Mouse (Mus musculus): ENCODE results near the gene Anapc11.
A peak's percentile ranks its signal among the peaks of the same experiment; 100 is the strongest.

Anapc11 gene

DNA sequence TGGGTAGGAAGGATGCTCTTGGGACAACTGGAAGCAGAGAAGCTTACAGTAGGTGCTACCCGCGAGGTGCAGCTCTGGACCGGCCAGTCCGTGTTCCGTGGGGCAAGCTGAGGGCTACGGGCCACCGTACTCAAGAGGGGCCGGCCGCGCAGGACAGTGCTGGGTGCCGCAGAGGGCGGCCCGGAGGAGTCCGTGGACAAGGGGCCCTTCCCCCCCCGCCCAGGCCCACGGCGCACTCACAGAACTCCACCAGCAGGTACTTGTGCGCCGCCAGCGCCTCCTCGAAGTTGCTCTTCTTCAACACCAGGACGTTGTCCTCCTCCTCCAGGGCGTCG, 25.8 kb upstream of the Anapc11 start:
- Histone ChIP-seq H3K4me3 (replicated peaks; ENCODE audit: low read length) (peak overlapping the region; percentile 99), H3K27me3 (ENCODE audit: insufficient read depth, low read length) (no peaks in the 10 kb centered on the region), H3K36me3 (ENCODE audit: insufficient read depth, low read length) (peaks cover 60% of the 10 kb centered on the region), H3K9me3 (ENCODE audit: low read length) (no peaks in the 10 kb centered on the region), H3K4me1 (replicated peaks; ENCODE audit: low read depth, low read length) (peaks cover 48% of the 10 kb centered on the region)
- TF ChIP-seq CTCF (conservative IDR thresholded peaks at IDR 0.05; ENCODE audit: low read length) (no peak), POU5F1 (IDR thresholded peaks at IDR 0.05; ENCODE audit: borderline replicate concordance, low read length) (no peak), NANOG (IDR thresholded peaks at IDR 0.05; ENCODE audit: borderline replicate concordance, low read length) (no peak)

DNA sequence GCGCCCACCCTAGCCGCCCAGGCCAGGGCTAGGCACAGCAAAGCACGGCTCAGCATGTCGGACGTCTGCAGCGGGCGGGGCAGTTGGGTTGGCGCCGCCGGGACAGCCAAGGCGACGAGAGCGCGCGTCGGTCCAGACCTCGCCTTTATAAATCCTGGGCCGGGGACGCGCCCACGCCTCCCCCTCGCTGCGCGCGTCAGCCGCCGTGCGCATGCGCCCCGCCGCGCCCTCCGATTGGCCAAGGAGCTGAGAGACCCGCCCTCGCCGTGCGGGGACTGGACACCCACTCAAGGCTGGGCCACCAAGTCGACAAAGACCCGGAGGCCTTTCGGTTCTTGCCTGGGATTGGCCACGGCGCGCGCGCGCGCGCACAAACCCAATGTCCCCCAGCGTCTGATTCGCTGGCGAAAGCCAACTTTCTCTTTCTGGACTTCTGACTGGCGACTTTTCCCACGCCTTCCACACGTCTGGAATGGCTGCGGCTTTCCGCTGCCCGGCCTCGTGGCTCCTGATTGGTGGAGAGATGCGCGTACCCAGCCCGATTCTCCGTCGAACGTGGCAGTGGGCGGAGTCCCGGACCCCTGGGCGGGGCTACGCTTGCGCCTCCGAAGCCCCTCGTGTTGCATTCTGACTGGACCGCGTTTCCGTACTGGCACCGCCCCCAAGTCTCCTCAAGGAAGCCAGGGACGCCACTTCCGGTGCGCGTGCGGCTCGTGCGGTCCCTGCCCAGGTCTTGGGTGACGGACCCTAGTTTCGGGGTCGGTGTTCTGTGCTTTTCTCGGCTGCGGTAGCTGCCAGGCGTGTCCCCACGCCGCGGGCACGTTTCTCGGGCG, 25.3 kb upstream of the Anapc11 start, which contains the start of gene P4hb:
P4hb (minus strand) TSS at position 502 of the 833 bp plus-strand sequence.
- peaks cover 54% of the 10 kb centered on the region for H3K4me1 ChIP-seq (replicated peaks; ENCODE audit: low read depth, low read length)
- peak within 1 kb of the TSS; percentile 99 for H3K4me3 ChIP-seq (replicated peaks; ENCODE audit: low read length)
- H3K9me3 ChIP-seq (ENCODE audit: low read length): no peaks in the 10 kb centered on the region
- H3K27me3 ChIP-seq (ENCODE audit: insufficient read depth, low read length): no peaks in the 10 kb centered on the region
- H3K36me3 ChIP-seq (ENCODE audit: insufficient read depth, low read length): peaks cover 60% of the 10 kb centered on the region
- TF ChIP-seq NANOG (IDR thresholded peaks at IDR 0.05; ENCODE audit: borderline replicate concordance, low read length) (no peak), CTCF (conservative IDR thresholded peaks at IDR 0.05; ENCODE audit: low read length) (no peak), POU5F1 (IDR thresholded peaks at IDR 0.05; ENCODE audit: borderline replicate concordance, low read length) (no peak)

- Histone ChIP-seq H3K4me1 (replicated peaks; ENCODE audit: low read depth, low read length) (peaks cover 61% of the 10 kb centered on the region), H3K36me3 (ENCODE audit: insufficient read depth, low read length) (peaks cover 60% of the 10 kb centered on the region), H3K9me3 (ENCODE audit: low read length) (no peaks in the 10 kb centered on the region), H3K4me3 (replicated peaks; ENCODE audit: low read length) (peak overlapping the region; percentile 99), H3K27me3 (ENCODE audit: insufficient read depth, low read length) (no peaks in the 10 kb centered on the region)
- TF ChIP-seq POU5F1 (IDR thresholded peaks at IDR 0.05; ENCODE audit: borderline replicate concordance, low read length): no peak
- TF ChIP-seq CTCF (conservative IDR thresholded peaks at IDR 0.05; ENCODE audit: low read length): no peak
- TF ChIP-seq NANOG (IDR thresholded peaks at IDR 0.05; ENCODE audit: borderline replicate concordance, low read length): no peak
These were observed 24.5 kb upstream of the Anapc11 start for GRCm38 (mm10) chr11:120573585-120574277.

DNA sequence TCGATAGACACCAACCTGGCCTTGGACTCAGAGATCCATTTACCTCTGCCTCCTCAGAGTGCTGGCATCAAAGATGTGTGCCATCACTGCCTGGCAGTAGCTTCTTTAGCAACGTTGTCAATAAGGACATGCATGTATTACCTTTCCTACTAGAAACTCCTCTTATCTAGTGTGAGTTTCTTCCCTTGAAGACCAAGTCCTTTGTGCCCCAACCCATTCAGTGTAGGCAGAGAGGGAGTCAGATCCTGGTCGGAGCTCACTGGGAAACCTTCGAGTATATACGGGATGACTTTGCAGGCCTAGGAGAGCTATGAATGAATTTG, 24.0 kb upstream of the Anapc11 start:
- peaks cover 60% of the 10 kb centered on the region for H3K36me3 ChIP-seq (ENCODE audit: insufficient read depth, low read length)
- no peaks in the 10 kb centered on the region for H3K9me3 ChIP-seq (ENCODE audit: low read length)
- peak overlapping the region; percentile 99 for H3K4me3 ChIP-seq (replicated peaks; ENCODE audit: low read length)
- no peaks in the 10 kb centered on the region for H3K27me3 ChIP-seq (ENCODE audit: insufficient read depth, low read length)
- H3K4me1 ChIP-seq (replicated peaks; ENCODE audit: low read depth, low read length): peaks cover 66% of the 10 kb centered on the region
- TF ChIP-seq NANOG (IDR thresholded peaks at IDR 0.05; ENCODE audit: borderline replicate concordance, low read length) (no peak), POU5F1 (IDR thresholded peaks at IDR 0.05; ENCODE audit: borderline replicate concordance, low read length) (no peak), CTCF (conservative IDR thresholded peaks at IDR 0.05; ENCODE audit: low read length) (no peak)

DNA sequence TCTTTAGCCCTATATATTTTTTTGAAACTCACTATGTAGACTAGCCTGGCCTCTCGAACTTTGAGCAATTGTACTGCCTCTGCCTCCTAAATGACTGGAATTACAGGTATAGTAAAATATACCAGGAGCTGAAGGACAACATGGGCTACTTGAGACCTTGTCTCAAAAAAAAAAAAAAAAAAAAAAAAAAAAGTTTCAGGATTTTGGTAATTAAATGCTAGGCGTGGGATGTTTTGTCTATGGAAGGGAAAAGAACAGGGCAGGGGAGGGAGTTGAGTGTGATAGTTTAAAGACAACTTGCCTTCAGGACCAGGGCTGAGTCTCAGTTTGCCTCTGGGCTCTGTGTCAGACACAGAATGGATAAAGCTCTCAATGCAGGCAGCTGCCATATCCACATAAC, 23.2 kb upstream of the Anapc11 start:
- H3K4me3 ChIP-seq (replicated peaks; ENCODE audit: low read length): no peak overlapping the region; the same call in 1 of the 2 replicates
- TF ChIP-seq NANOG (IDR thresholded peaks at IDR 0.05; ENCODE audit: borderline replicate concordance, low read length): no peak
- TF ChIP-seq POU5F1 (IDR thresholded peaks at IDR 0.05; ENCODE audit: borderline replicate concordance, low read length): no peak
- TF ChIP-seq CTCF (conservative IDR thresholded peaks at IDR 0.05; ENCODE audit: low read length): no peak
- peaks cover 60% of the 10 kb centered on the region for H3K36me3 ChIP-seq (ENCODE audit: insufficient read depth, low read length)
- no peaks in the 10 kb centered on the region for H3K27me3 ChIP-seq (ENCODE audit: insufficient read depth, low read length)
- H3K4me1 ChIP-seq (replicated peaks; ENCODE audit: low read depth, low read length): peaks cover 71% of the 10 kb centered on the region
- no peaks in the 10 kb centered on the region for H3K9me3 ChIP-seq (ENCODE audit: low read length)

DNA sequence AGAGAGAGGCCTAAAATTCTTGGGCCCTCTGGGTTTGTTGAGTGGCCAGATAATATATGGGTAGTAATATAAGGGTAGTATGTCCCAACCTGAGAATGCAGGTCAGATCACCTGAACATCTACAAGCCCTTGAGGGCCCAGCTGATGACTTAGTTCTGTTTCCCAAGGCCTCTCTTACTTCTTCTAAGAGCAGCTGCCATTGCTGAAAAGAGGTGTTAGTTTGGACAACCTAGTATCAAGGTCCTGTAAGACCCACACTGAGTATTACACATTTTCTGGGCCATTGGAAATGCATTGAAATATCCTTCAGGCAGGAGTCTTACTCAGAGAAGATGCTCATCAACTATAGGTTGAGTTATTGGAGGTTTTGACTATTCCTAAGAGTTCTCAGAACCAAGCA, 22.3 kb upstream of the Anapc11 start:
- H3K27me3 ChIP-seq (ENCODE audit: insufficient read depth, low read length): no peaks in the 10 kb centered on the region
- H3K9me3 ChIP-seq (ENCODE audit: low read length): no peaks in the 10 kb centered on the region
- TF ChIP-seq POU5F1 (IDR thresholded peaks at IDR 0.05; ENCODE audit: borderline replicate concordance, low read length): no peak
- TF ChIP-seq NANOG (IDR thresholded peaks at IDR 0.05; ENCODE audit: borderline replicate concordance, low read length): no peak
- TF ChIP-seq CTCF (conservative IDR thresholded peaks at IDR 0.05; ENCODE audit: low read length): no peak
- peaks cover 58% of the 10 kb centered on the region for H3K36me3 ChIP-seq (ENCODE audit: insufficient read depth, low read length)
- peaks cover 71% of the 10 kb centered on the region for H3K4me1 ChIP-seq (replicated peaks; ENCODE audit: low read depth, low read length)
- no peak overlapping the region for H3K4me3 ChIP-seq (replicated peaks; ENCODE audit: low read length)

DNA sequence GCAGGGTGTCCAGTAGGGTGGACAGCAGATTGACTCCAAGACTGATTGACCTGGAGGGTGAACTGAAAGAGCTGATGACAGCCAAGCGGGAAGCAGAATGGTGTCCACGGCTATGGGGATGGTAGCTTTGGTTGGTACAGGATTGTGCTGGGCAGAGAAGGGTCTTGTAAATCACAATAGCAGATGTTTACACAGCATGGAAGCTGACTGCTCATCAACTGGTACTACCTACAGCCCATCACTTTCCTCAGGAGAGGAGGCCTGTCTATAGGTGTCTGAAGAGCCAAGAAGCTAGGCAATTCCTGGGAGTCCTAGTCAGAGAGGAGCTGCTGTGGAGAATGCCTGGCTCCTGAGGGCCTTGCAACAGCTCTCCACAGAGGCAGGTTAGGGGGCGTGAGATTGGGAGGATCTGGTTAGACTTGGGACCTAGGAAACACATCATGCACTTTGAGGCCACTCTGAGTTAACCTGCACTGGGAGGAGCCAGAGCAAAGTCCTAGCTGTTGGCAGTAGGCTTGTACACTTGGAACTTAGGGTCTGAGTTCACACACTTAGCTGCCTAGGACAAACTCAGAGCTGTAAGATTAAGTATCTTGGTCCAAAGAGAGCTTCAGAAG, 21.7 kb upstream of the Anapc11 start:
- TF ChIP-seq POU5F1 (IDR thresholded peaks at IDR 0.05; ENCODE audit: borderline replicate concordance, low read length): no peak
- no peak for TF ChIP-seq CTCF (conservative IDR thresholded peaks at IDR 0.05; ENCODE audit: low read length)
- TF ChIP-seq NANOG (IDR thresholded peaks at IDR 0.05; ENCODE audit: borderline replicate concordance, low read length): no peak
- Histone ChIP-seq H3K4me3 (replicated peaks; ENCODE audit: low read length) (no peak overlapping the region), H3K9me3 (ENCODE audit: low read length) (no peaks in the 10 kb centered on the region), H3K27me3 (ENCODE audit: insufficient read depth, low read length) (no peaks in the 10 kb centered on the region), H3K4me1 (replicated peaks; ENCODE audit: low read depth, low read length) (peaks cover 65% of the 10 kb centered on the region), H3K36me3 (ENCODE audit: insufficient read depth, low read length) (peaks cover 52% of the 10 kb centered on the region)

DNA sequence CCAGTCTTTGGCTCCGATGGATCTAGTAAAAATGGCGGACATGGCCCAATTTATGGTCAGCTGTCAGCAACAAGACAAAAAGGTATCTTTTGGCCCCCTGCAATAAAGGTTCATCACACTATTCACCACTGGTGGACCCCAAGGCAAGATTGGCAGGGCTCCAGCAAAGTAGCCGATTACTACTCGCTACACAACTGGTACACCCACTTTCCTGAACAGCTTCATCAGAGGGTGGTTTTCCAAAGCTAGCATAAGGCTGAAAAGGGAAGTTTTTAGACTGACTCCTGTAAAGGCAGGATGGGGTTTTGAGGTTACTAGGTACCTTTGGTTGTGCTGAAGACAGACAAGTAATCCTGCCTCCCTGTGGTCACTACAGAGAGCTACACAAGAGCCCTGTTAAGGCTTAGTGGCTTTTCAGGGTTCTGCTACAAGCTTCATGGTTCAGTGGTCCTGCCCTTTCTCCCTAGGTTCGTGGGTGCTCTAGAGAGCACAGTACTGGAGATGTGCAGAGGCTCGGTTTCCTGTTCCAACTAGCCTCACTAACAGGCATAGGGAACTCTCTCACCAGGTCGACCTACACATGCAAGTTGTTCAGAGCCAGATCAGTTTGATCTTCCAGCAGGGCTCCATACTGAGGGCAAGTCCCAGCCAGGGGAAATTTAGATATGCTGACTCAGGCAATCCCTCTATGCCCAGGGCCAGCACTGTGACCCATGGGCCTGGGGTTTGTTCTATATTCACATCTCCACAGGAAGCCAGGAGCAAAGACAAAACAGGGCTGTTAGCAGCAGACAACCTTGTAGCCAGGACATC, 20.8 kb upstream of the Anapc11 start:
- Histone ChIP-seq H3K36me3 (ENCODE audit: insufficient read depth, low read length) (peaks cover 48% of the 10 kb centered on the region), H3K9me3 (ENCODE audit: low read length) (no peaks in the 10 kb centered on the region), H3K27me3 (ENCODE audit: insufficient read depth, low read length) (no peaks in the 10 kb centered on the region), H3K4me1 (replicated peaks; ENCODE audit: low read depth, low read length) (peaks cover 64% of the 10 kb centered on the region), H3K4me3 (replicated peaks; ENCODE audit: low read length) (no peak overlapping the region)
- TF ChIP-seq CTCF (conservative IDR thresholded peaks at IDR 0.05; ENCODE audit: low read length) (peak; percentile 48), NANOG (IDR thresholded peaks at IDR 0.05; ENCODE audit: borderline replicate concordance, low read length) (no peak), POU5F1 (IDR thresholded peaks at IDR 0.05; ENCODE audit: borderline replicate concordance, low read length) (no peak)

Data from E14TG2a.4 (cell line).